Mouse (Mus musculus) myocyte (in vitro differentiated cells): Measurements from ENCODE around the gene Catip.

ENCODE experiments used
- MAX ChIP-seq: IDR thresholded peaks from one replicate; pipeline ENCODE4 v1.6.1; 2011; ENCODE audit warnings: low read depth, mild to moderate bottlenecking, control low read depth
- MYOG ChIP-seq, 3 experiments: IDR thresholded peaks; one replicate each; pipeline ENCODE4 v1.6.1; 2011; ENCODE audit warnings: control low read depth in 2 of 3, low read depth in 2 of 3, mild to moderate bottlenecking in 2 of 3; ENCODE audit not compliant: insufficient read length in 2 of 3, control insufficient read depth in 1 of 3, insufficient read depth in 1 of 3
- POLR2A ChIP-seq: IDR thresholded peaks from one replicate; pipeline ENCODE4 v1.6.1; 2011; ENCODE audit warnings: low read depth, mild to moderate bottlenecking, control low read depth, moderate library complexity; ENCODE audit not compliant: insufficient read length
- TCF12 ChIP-seq: IDR thresholded peaks from one replicate; pipeline ENCODE4 v1.6.1; 2011; ENCODE audit warnings: mild to moderate bottlenecking, control low read depth; ENCODE audit not compliant: poor library complexity, insufficient read depth, severe bottlenecking

- no peak for TF ChIP-seq MYOG (IDR thresholded peaks at IDR 0.05; ENCODE audit: control insufficient read depth in 1 of 3, insufficient read depth in 1 of 3, insufficient read length in 2 of 3, low read depth in 2 of 3)
- no peak for TF ChIP-seq POLR2A
- TF ChIP-seq MAX: no peak
- TF ChIP-seq TCF12: no peak
Observed at GRCm38 (mm10) chr1:74389831-74390286, 28.0 kb downstream of the Catip start.
